In the genomic region with DNA sequence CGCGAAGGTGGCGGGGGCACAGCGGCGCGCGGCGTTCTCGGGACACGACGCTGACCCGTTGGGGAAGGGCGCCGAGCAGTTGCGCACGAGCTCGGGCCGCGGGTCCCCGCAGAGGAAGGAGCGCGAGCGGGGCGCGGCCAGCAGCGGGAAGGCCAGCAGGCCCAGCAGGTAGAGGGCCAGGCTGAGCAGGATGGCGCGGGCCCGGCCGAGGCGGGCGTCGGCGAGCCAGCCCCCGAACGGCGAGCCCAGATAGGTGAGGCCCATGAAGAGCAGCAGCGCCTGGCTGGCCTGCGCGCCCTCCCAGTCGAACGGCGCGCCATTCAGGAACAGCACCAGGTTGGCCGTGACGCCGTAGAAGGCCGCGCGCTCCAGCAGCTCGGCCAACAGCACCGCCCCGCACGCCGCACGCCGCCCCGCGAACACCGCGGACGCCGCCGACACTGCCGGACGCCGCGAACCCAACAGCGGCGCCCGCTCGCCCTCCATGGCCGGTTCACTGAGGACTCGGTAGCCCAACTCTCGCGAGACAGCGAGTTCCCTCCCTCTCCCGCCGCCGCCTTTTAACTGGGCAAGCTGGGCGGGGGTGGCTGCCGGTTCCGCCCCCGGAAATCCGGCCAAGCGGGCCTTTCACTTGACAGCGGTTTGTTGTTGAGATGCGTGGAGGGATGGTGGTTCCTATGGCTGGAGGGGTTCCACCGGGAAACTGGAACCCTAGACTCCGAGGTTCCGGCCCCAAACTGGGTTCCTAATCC, we compare ENCODE assay signal across 7 mouse cellular contexts. TPM values are rescaled to one million over a fixed set of nuclear protein-coding genes. Genes with fewer than 3 reads are reported as not detected.
DNase-seq lines count a peak whose midpoint lies in the region; ATAC-seq lines count a peak whose summit lies in the region.

No protein-coding gene starts in this region.

- H3K27me3 ChIP-seq in embryonic facial prominence, embryonic 11.5 days (ENCODE audit: control insufficient read depth, insufficient read depth, low read length) = no peaks in the 10 kb centered on the region
- H3K27me3 ChIP-seq in limb, embryonic 10.5 days (ENCODE audit: low read depth, poor library complexity, severe bottlenecking) = no peaks in the 10 kb centered on the region
- H3K27me3 ChIP-seq in midbrain, embryonic 13.5 days = no peaks in the 10 kb centered on the region

- peak overlapping the region; percentile 73 for H3K27ac ChIP-seq in embryonic facial prominence, embryonic 11.5 days (replicated peaks; ENCODE audit: low read depth, low read length)
- H3K27ac ChIP-seq in limb, embryonic 10.5 days = peak overlapping the region; percentile 96
- H3K27ac ChIP-seq in midbrain, embryonic 13.5 days = peak overlapping the region; percentile 84

- H3K4me2 ChIP-seq in embryonic facial prominence, embryonic 11.5 days (ENCODE audit: low read depth, low read length) = peak overlapping the region; percentile 90
- H3K4me2 ChIP-seq in midbrain, embryonic 13.5 days (replicated peaks) = peak overlapping the region; percentile 93

- H3K4me3 ChIP-seq in embryonic facial prominence, embryonic 11.5 days (ENCODE audit: low read depth, low read length) = peak overlapping the region; percentile 95
- peak overlapping the region; percentile 93 for H3K4me3 ChIP-seq in limb, embryonic 10.5 days
- peak overlapping the region; percentile 99 for H3K4me3 ChIP-seq in midbrain, embryonic 13.5 days (replicated peaks)

- no peaks in the 10 kb centered on the region for H3K36me3 ChIP-seq in embryonic facial prominence, embryonic 11.5 days (replicated peaks; ENCODE audit: control insufficient read depth, insufficient read depth, low read depth, low read length)
- H3K36me3 ChIP-seq in limb, embryonic 10.5 days = no peaks in the 10 kb centered on the region
- H3K36me3 ChIP-seq in midbrain, embryonic 13.5 days = no peaks in the 10 kb centered on the region

- peak; percentile 92 for ATAC-seq in embryonic facial prominence, embryonic 11.5 days (replicated peaks; ENCODE audit: insufficient number of reproducible peaks, low FRiP score, low TSS enrichment, low read depth)
- peak; percentile 70 for ATAC-seq in granulocyte monocyte progenitor cell, adult 5-6 weeks (replicated peaks; ENCODE audit: poor library complexity, severe bottlenecking)
- ATAC-seq in midbrain, embryonic 13.5 days = peak; percentile 96

- peak; percentile 99 for DNase-seq in adrenal gland, postnatal 14 days
- peak; percentile 97 for DNase-seq in embryonic facial prominence, embryonic 11.5 days (ENCODE audit: low spot score)
- peak; percentile 98 for DNase-seq in kidney, adult 11 months
- peak; percentile 98 for DNase-seq in limb, embryonic 10.5 days (ENCODE audit: low spot score)
- DNase-seq in spleen, adult 12 weeks (ENCODE audit: low spot score) = peak; percentile 91

- H3K9ac ChIP-seq in embryonic facial prominence, embryonic 11.5 days (replicated peaks; ENCODE audit: low read length) = peak overlapping the region; percentile 98
- peak overlapping the region; percentile 99 for H3K9ac ChIP-seq in midbrain, embryonic 13.5 days (replicated peaks)

- H3K9me3 ChIP-seq in embryonic facial prominence, embryonic 11.5 days (replicated peaks; ENCODE audit: control insufficient read depth, low read length) = no peaks in the 10 kb centered on the region
- H3K9me3 ChIP-seq in limb, embryonic 10.5 days (replicated peaks) = no peaks in the 10 kb centered on the region
- no peaks in the 10 kb centered on the region for H3K9me3 ChIP-seq in midbrain, embryonic 13.5 days

- no peaks in the 10 kb centered on the region; the same call in none of the 2 replicates for H3K4me1 ChIP-seq in embryonic facial prominence, embryonic 11.5 days (ENCODE audit: control insufficient read depth, insufficient read depth, low read length)
- peaks cover 23% of the 10 kb centered on the region for H3K4me1 ChIP-seq in limb, embryonic 10.5 days
- peaks cover 34% of the 10 kb centered on the region for H3K4me1 ChIP-seq in midbrain, embryonic 13.5 days (replicated peaks)

- under 1% methylated on average over 57 of the region's 91 CpGs for WGBS in embryonic facial prominence, embryonic 11.5 days
- WGBS in limb, embryonic 10.5 days = under 1% methylated on average over 86 of the region's 91 CpGs
- WGBS in midbrain, embryonic 13.5 days = under 1% methylated on average over 90 of the region's 91 CpGs

RNA-seq across cellular contexts. Expression of gene Glt1d1, which starts 15.0 kb away (rescaled TPM):
- total RNA-seq in adrenal gland, postnatal 14 days (2021) = 1.1 and 4.7 TPM in 2 replicates
- polyA plus RNA-seq in embryonic facial prominence, embryonic 11.5 days (2014; fragmentation: Nextera tagmentation; extraction: Ambion mirVana) = 1.3 and 1.4 TPM in 2 replicates
- total RNA-seq in granulocyte monocyte progenitor cell, adult 5-6 weeks (2014; fragmentation: Nextera tagmentation) = 5.6 and 7.6 TPM in 2 replicates
- total RNA-seq in granulocyte monocyte progenitor cell, adult 5-6 weeks (2017) = 7.2 and 7.5 TPM in 2 replicates
- 0.94 and 0.99 TPM in 2 replicates for polyA plus RNA-seq in limb, embryonic 10.5 days (2016; fragmentation: Nextera tagmentation; extraction: Ambion mirVana)
- 1.5 and 1.9 TPM in 2 replicates for polyA plus RNA-seq in midbrain, embryonic 13.5 days (2015; fragmentation: Nextera tagmentation; extraction: Ambion mirVana)

RNA-seq across cellular contexts. Expression of gene Slc15a4, which starts 15.6 kb away (rescaled TPM):
- total RNA-seq in adrenal gland, postnatal 14 days (2021) = 16.7 and 24.3 TPM in 2 replicates
- 18.7 and 19.4 TPM in 2 replicates for polyA plus RNA-seq in embryonic facial prominence, embryonic 11.5 days (2014; fragmentation: Nextera tagmentation; extraction: Ambion mirVana)
- total RNA-seq in granulocyte monocyte progenitor cell, adult 5-6 weeks (2014; fragmentation: Nextera tagmentation) = 22.5 and 42.2 TPM in 2 replicates
- total RNA-seq in granulocyte monocyte progenitor cell, adult 5-6 weeks (2017) = 25.2 and 105 TPM in 2 replicates
- 25.1 and 25.6 TPM in 2 replicates for polyA plus RNA-seq in limb, embryonic 10.5 days (2016; fragmentation: Nextera tagmentation; extraction: Ambion mirVana)
- polyA plus RNA-seq in midbrain, embryonic 13.5 days (2015; fragmentation: Nextera tagmentation; extraction: Ambion mirVana) = 24.4 and 26.1 TPM in 2 replicates

Comparison
In these comparisons a context has a peak if more than half of its experiments do, and no peak if none do; other contexts are left out.
1. Peak in every context shown above with its lines: DNase-seq, ATAC-seq, H3K4me3 ChIP-seq and H3K27ac ChIP-seq.